Mouse (Mus musculus): ENCODE data around the gene Pdlim7. TPM values are rescaled to one million over a fixed set of nuclear protein-coding genes. Genes with fewer than 3 reads are reported as not detected.

Pdlim7 gene
- polyA plus RNA-seq, 2 experiments: 11.5 to 15.3 TPM

GRCm38 (mm10) chr13:55494257-55494656 is 19.2 kb downstream of the Pdlim7 start:
- DNase-seq (ENCODE audit: low read depth in 3 of 3, low spot score in 3 of 3): no peak
- TF ChIP-seq CTCF (IDR thresholded peaks at IDR 0.05; ENCODE audit: low read depth) (no peak), EP300 (IDR thresholded peaks at IDR 0.05; ENCODE audit: low read depth) (no peak)
- peaks cover under 1% of the 10 kb centered on the region; the same call in 1 of the 2 replicates for H3K27me3 ChIP-seq (ENCODE audit: control insufficient read depth, insufficient read depth, low read length)

DNA sequence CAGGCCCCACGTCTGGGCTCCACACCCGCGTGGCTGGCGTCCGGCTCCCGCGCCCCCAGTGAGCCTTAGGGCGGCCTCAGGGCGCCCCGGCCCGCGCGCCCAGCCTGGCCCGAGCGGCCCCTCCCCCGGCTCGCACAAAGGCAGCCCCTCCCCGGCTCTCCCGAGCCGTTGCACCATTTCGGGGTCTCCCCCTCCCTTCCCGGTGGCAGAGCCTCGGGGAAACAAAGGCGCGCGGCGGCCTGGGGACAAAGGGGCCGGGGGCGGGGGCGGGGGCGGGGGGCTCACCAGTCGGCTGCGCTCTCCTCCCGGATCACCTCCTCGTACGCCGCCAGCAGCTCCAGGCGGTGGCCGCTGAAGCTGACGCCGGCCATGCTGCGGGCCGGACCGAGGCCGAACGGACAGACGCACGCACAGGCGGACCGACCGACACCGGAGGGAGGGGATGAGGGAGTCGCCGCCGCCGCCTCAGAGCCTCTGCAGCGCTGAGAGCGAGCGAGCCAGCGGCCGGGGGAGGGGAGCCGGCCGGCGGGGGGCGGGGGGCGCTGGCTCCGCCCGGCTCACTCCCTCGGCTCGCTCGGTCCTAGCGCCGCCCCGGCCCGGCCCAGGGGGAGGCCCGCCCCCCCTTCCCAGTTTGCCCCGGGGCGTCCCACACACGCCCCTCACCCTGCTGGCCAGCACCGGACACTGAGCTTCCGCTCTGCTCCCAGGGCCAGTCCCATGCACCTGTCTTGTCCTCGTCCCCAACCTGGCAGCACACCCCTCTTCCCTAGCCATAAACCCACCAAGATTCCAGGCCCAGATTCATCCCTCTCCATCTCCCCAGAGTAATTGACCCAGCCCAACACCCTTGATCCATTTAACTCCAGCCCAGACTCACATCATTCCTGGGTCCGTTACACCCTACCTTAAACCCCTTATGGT is 25.6 kb downstream of the Pdlim7 start, which contains the start of gene Dbn1:
Gene Dbn1 (minus strand): TSS at position 534 of the 921 bp plus-strand sequence.
- peak within 1 kb of the TSS; percentile 52 to 55 for H3K4me3 ChIP-seq (ENCODE audit: insufficient read depth in 1 of 2, low read depth in 2 of 2, low read length in 2 of 2)
- H3K9ac ChIP-seq (replicated peaks): peak within 1 kb of the TSS; percentile 31
- no peaks in the 10 kb centered on the region for H3K36me3 ChIP-seq (replicated peaks; ENCODE audit: control insufficient read depth, insufficient read depth, low read depth)
- peak within 1 kb of the TSS; percentile 61 for H3K4me2 ChIP-seq (ENCODE audit: low read depth)
- no peaks in the 10 kb centered on the region for H3K9me3 ChIP-seq (ENCODE audit: control insufficient read depth, low read length)
- WGBS (ENCODE audit: insufficient replicate concordance): 2% methylated on average over 49 of the region's 83 CpGs
- peaks cover 51% of the 10 kb centered on the region for H3K27me3 ChIP-seq (ENCODE audit: control insufficient read depth, insufficient read depth, low read length)
- no peaks in the 10 kb centered on the region; a peak in 1 of 4 replicates for H3K4me1 ChIP-seq (replicated peaks; ENCODE audit: control insufficient read depth in 2 of 2, insufficient read depth in 2 of 2, low read length in 1 of 2)
- H3K27ac ChIP-seq: no peak within 1 kb of the TSS
- ATAC-seq (ENCODE audit: insufficient read depth) (peak; percentile 43; the same call in 1 of the 2 replicates), DNase-seq (ENCODE audit: low read depth in 3 of 3, low spot score in 3 of 3) (no peak)
- TF ChIP-seq CTCF (IDR thresholded peaks at IDR 0.05; ENCODE audit: low read depth) (no peak), EP300 (IDR thresholded peaks at IDR 0.05; ENCODE audit: low read depth) (no peak)

More at GRCm38 (mm10) chr13:55494257-55494656, 19.2 kb downstream of the Pdlim7 start:
- Histone ChIP-seq H3K9ac (replicated peaks) (no peak overlapping the region), H3K4me2 (ENCODE audit: low read depth) (no peak overlapping the region), H3K4me1 (replicated peaks; ENCODE audit: control insufficient read depth in 2 of 2, insufficient read depth in 2 of 2, low read length in 1 of 2) (no peaks in the 10 kb centered on the region), H3K9me3 (ENCODE audit: control insufficient read depth, low read length) (no peaks in the 10 kb centered on the region), H3K27ac (no peak overlapping the region), H3K36me3 (replicated peaks; ENCODE audit: control insufficient read depth, insufficient read depth, low read depth) (no peaks in the 10 kb centered on the region), H3K4me3 (ENCODE audit: insufficient read depth in 1 of 2, low read depth in 2 of 2, low read length in 2 of 2) (no peak overlapping the region)
- ATAC-seq (ENCODE audit: insufficient read depth): no peak
- 22% methylated on average over 2 of the region's 2 CpGs for WGBS (ENCODE audit: insufficient replicate concordance)

DNA sequence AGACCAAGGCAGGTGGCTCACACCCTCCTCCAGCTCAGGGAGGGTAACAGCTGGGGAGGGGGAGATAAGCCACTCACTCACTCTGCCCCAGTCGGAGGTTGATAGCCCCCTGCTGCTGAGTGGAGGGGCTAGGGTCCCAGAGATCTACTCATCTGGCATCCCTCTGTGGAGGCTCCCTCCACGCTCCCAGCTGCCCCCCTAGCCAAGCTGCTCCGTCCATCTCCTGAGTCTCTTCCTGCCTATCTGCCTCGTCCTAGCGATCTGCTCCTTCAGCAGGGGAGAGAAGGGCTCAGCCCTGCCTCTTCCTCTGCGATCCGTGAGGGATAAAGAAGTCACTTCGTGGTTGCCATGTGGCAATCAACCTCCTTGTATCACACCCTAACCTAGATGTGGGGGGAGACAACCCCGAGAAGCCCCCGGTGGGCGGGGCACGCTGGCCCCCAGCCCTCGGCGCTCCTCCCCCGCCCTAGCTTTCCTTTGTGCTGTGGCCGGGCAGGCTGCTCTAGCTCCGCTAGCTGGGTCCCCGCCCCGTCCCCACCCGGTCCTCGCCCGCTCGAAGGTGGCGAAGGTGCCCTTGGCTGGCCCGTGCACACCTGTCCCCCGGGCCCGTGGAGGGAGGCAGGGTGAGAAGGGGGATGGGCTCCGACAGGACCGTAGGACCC is 26.4 kb downstream of the Pdlim7 start:
- TF ChIP-seq CTCF (IDR thresholded peaks at IDR 0.05; ENCODE audit: low read depth) (no peak), EP300 (IDR thresholded peaks at IDR 0.05; ENCODE audit: low read depth) (no peak)
- Histone ChIP-seq H3K27me3 (ENCODE audit: control insufficient read depth, insufficient read depth, low read length) (peaks cover 51% of the 10 kb centered on the region), H3K4me3 (ENCODE audit: insufficient read depth in 1 of 2, low read depth in 2 of 2, low read length in 2 of 2) (peak overlapping the region; percentile 52 to 55), H3K4me2 (ENCODE audit: low read depth) (peak overlapping the region; percentile 61), H3K9me3 (ENCODE audit: control insufficient read depth, low read length) (no peaks in the 10 kb centered on the region), H3K36me3 (replicated peaks; ENCODE audit: control insufficient read depth, insufficient read depth, low read depth) (no peaks in the 10 kb centered on the region), H3K27ac (no peak overlapping the region), H3K4me1 (replicated peaks; ENCODE audit: control insufficient read depth in 2 of 2, insufficient read depth in 2 of 2, low read length in 1 of 2) (no peaks in the 10 kb centered on the region; a peak in 1 of 4 replicates), H3K9ac (replicated peaks) (peak overlapping the region; percentile 31)
- DNase-seq (ENCODE audit: low read depth in 3 of 3, low spot score in 3 of 3) (no peak), ATAC-seq (ENCODE audit: insufficient read depth) (peak; percentile 25; the same call in 1 of the 2 replicates)
- WGBS (ENCODE audit: insufficient replicate concordance): 0% methylated on average over 27 of the region's 29 CpGs

DNA sequence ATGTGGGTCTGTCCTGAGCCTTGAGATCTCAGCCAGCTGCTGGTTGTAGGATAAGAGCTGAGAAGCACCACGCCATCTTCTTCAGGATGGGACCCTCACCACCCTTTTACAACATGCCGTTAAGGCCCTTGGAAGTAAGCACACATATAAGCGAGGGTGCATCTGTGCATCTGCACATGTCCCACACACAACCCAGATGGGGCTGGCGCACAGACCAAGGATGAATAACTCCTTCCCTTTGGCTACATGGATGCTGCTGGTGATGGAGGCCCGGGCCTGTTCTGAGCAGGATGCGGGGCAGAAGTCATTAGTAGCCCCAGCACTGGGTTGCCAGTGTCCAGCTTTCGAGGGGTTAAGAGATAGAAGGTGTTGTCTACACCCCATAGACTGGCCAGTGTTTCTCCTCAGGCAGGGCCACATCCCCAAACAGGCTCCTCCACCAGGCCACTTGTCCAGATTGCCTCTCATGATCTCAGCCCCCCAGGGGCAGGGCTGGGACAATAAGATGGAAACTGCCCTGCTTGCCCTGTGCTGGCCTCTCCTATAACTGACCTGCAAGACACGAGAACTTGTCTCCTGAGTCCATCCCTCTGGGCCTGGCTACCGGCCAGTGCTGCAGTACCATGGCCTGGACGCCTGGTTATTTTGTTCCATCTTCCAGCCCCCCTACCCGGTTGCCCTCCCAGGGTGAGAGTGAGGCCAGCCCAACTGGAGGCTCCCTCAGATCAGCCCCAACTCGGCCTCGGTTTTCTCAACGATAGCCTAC is 27.3 kb downstream of the Pdlim7 start:
- WGBS (ENCODE audit: insufficient replicate concordance): 54% methylated on average over 14 of the region's 14 CpGs
- H3K27me3 ChIP-seq (ENCODE audit: control insufficient read depth, insufficient read depth, low read length): peaks cover 51% of the 10 kb centered on the region
- DNase-seq (ENCODE audit: low read depth in 3 of 3, low spot score in 3 of 3): no peak
- H3K36me3 ChIP-seq (replicated peaks; ENCODE audit: control insufficient read depth, insufficient read depth, low read depth): no peaks in the 10 kb centered on the region
- no peak for ATAC-seq (ENCODE audit: insufficient read depth)
- H3K27ac ChIP-seq: no peak overlapping the region
- no peaks in the 10 kb centered on the region for H3K9me3 ChIP-seq (ENCODE audit: control insufficient read depth, low read length)
- no peak for TF ChIP-seq CTCF (IDR thresholded peaks at IDR 0.05; ENCODE audit: low read depth)
- no peak for TF ChIP-seq EP300 (IDR thresholded peaks at IDR 0.05; ENCODE audit: low read depth)
- no peak overlapping the region for H3K4me3 ChIP-seq (ENCODE audit: insufficient read depth in 1 of 2, low read depth in 2 of 2, low read length in 2 of 2)
- H3K4me1 ChIP-seq (replicated peaks; ENCODE audit: control insufficient read depth in 2 of 2, insufficient read depth in 2 of 2, low read length in 1 of 2): no peaks in the 10 kb centered on the region; a peak in 1 of 4 replicates
- no peak overlapping the region for H3K9ac ChIP-seq (replicated peaks)
- peak overlapping the region; percentile 61; the same call in 1 of the 2 replicates for H3K4me2 ChIP-seq (ENCODE audit: low read depth)

Data from liver, embryonic 14.5 days (tissue).